Mouse (Mus musculus): Measurements from ENCODE around the gene Fbn1. TPM values are rescaled to one million over a fixed set of nuclear protein-coding genes. Genes with fewer than 3 reads are reported as not detected.

The Fbn1 gene
- total RNA-seq, 2 experiments from 2014 or later, result 5.6 to 7.0 TPM

DNA sequence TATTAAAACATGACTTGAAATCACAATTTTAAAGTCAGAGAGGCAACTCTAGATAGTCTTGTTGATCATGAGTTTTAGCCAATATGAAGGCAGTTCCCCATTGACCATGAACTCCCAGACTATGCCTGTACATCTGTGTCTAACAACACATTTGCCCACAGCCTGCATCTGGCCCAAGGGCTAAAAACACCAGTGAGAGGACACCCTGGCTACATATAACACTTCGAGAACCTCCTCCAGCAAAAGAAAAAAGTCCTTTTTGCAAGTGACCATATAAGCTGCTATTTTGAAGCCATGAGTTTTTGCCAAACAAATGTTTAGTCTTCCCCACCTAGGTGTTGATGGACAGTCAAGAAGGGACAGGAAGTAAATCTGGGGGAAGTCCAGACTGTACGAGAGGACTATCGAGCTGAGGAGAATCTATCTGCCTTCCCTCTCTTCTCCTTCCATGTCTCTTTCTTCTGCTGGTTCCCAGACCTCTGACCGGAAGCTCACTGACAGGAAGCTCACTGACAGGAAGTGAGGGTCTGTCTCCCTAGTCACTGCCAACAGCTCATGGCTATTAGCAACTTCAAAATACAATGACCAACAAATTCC, 103.2 kb downstream of the Fbn1 start:
- no peak for TF ChIP-seq CTCF (IDR thresholded peaks at IDR 0.05)
- Histone ChIP-seq H3K4me3 (no peak overlapping the region), H3K27ac (no peak overlapping the region)
- intact Hi-C loops (cut with DNase I), result no loop called here
- DNase-seq (ENCODE audit: extremely low spot score in 1 of 2, low spot score in 2 of 2), result no peak

DNA sequence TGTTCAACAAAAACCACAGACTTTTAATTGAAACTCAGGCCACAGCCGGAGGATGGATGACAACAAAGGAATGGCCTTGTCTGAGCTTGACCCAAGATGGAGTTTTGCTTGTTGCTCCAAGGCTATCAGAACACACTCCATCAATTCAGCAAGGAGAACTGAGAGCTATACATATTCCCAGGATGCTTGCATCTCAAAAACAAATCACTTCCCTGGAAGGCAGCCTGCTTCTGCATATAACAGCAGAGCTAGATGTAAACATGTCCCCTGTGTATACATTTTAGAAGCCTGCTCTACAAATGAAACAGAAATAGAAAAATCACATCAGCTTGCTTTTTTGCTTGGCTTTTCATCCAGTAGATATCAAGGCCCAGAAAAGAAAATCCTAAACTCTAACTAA, 105.5 kb downstream of the Fbn1 start:
- DNase-seq (ENCODE audit: extremely low spot score in 1 of 2, low spot score in 2 of 2), result no peak
- TF ChIP-seq CTCF (IDR thresholded peaks at IDR 0.05), result no peak
- Histone ChIP-seq H3K4me3 (no peak overlapping the region), H3K27ac (no peak overlapping the region)
- intact Hi-C loops (cut with DNase I), result no loop called here

DNA sequence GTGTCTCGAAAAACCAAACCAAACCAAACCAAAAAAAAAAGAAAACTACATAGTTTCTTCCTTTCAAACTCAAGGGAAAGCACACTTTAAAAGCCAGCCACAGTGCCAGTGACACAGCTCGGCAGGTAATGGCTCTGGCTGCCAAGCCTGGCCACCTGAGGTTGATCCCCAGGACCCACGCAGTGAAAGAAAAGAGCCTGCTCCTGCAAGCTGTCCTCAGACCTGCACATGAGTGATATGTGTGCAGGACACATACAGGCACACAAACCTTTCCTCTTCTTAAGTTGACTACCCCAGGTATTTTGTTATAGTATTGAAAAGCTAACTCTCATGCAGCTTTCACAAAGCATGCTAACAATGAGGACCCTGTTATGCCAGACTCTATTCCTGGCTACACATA, 107.7 kb downstream of the Fbn1 start:
- Histone ChIP-seq H3K4me3 (no peak overlapping the region), H3K27ac (no peak overlapping the region)
- no peak for TF ChIP-seq CTCF (IDR thresholded peaks at IDR 0.05)
- DNase-seq (ENCODE audit: extremely low spot score in 1 of 2, low spot score in 2 of 2), result no peak
- intact Hi-C loops (cut with DNase I), result no loop called here

DNA sequence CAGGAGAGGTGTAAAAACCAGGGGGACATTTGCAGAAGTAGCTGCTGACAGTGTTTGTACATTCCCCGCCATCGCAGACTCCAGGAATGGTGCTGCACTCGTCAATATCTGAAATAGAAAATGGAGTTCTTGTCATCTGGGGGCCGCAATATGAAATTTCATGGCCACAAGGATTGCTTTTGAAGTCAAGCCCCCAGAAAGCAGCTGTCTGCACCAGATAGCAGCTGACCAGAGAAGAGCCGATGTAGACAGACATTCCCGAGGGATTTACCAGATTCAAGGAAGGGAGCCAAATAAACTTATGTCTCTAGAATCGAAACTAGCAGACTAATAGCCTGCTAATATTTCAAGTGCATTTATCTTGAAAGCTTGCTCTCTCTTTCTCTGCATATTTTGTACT, 110.0 kb downstream of the Fbn1 start:
- no peak overlapping the region for H3K27ac ChIP-seq
- DNase-seq (ENCODE audit: extremely low spot score in 1 of 2, low spot score in 2 of 2), result no peak
- no peak overlapping the region for H3K4me3 ChIP-seq
- TF ChIP-seq CTCF (IDR thresholded peaks at IDR 0.05), result no peak
- intact Hi-C loops (cut with DNase I), result no loop called here

DNA sequence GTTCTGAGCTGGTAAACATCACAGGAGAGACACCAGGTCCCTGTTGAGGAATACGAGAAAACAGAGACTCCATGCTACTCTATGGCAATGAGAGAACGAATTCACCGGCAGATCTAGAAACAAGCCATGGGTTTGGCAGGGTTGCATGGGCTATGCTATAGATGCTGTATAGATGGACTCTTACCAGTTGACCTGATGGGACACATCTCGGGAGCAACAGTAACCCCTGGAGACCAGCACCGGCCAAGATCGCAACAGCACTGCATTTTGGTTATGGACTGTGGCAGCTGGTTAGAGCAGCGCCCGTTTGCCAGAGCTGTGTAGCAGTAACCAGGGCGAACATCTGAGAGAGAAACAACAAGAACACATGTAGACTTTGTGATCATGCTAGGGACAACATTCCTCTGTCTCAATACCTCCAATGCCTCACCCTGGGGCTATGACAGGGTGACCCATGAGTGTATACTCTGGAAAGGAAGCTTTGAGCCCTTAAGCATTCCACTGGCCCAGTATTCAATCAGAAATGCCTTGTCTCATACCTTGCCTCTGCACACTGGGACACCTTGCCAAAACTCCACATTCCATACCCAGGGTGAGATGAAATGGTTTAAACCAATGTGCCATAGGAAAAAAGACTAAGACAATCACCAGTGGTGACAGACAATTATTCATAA, 113.2 kb downstream of the Fbn1 start:
- Histone ChIP-seq H3K4me3 (no peak overlapping the region), H3K27ac (no peak overlapping the region)
- no peak for TF ChIP-seq CTCF (IDR thresholded peaks at IDR 0.05)
- DNase-seq (ENCODE audit: extremely low spot score in 1 of 2, low spot score in 2 of 2), result no peak
- intact Hi-C loops (cut with DNase I), result no loop called here

DNA sequence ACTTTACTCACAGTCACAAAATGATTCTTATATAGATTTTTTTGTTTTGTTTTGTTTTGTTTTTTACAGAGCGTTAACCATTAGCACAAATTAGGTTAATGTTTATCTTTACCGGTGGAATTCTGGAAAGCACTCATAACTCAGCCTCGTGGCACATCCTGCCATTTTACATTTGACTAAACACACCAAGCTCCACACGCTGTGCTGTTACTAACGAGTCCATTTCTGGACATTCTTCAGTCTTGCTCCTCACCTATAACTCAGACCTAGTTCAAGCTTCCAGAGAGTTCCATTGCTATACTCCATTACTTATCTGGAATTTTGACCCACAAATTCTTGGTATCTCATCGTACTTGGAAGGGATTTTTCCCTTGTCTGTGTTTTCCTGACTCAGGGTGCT, 116.2 kb downstream of the Fbn1 start:
- intact Hi-C loops (cut with DNase I), result no loop called here
- H3K4me3 ChIP-seq, result no peak overlapping the region
- no peak for DNase-seq (ENCODE audit: extremely low spot score in 1 of 2, low spot score in 2 of 2)
- H3K27ac ChIP-seq, result no peak overlapping the region
- no peak for TF ChIP-seq CTCF (IDR thresholded peaks at IDR 0.05)

DNA sequence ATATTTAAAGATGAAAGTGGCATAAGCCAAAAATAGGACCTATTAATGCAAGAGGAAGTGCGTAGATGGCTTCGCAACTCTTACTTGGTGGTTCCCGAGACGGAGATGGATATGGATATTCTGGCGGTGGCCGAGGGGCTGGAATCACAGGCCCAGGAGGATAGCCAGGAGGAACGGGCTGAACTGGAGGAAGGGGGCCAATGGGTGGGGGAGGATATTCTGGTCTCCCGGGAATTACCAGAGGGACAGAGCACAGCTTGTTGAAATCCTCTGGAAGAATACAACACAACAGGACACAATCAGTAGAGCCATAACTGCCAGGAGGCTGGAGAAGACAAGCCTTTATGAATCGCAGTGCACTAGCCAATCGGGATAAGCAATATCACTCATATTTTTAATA, 118.0 kb downstream of the Fbn1 start:
- Histone ChIP-seq H3K4me3 (no peak overlapping the region), H3K27ac (no peak overlapping the region)
- DNase-seq (ENCODE audit: extremely low spot score in 1 of 2, low spot score in 2 of 2), result no peak
- no peak for TF ChIP-seq CTCF (IDR thresholded peaks at IDR 0.05)
- intact Hi-C loops (cut with DNase I), result no loop called here

DNA sequence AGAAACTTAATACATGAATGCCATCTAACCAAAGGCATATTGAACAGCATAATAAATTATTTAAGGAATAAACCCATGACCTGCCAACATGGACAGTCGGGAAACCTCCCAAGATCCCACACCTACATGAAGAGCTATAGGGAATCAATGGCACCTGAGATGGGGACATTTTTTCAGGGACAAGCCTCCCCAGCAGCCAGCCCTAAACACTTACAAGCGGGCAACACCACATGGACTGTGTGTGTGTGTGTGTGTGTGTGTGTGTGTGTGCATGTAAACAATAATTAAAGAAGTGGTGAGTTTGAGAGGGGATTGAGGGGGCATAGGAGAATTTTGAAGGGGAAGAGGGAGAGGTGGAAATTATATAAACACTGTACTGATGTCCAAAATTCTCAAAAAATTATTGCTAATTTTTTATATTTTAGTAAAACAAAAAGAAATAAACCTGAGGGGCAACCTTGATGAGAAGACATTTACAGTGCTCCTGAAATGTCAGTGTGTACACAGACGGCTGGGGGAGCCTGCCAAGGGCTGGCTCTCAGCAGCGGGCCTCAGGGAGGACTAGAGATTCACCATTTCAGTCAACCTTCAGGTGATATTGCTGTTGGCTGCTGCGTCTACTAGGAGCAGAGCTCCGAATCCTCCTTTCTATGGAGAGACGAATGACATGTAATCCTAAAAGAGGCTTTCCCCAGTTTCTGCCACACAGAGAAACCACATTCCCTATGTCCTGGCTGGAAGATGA, 121.4 kb downstream of the Fbn1 start:
- no peak for TF ChIP-seq CTCF (IDR thresholded peaks at IDR 0.05)
- intact Hi-C loops (cut with DNase I), result no loop called here
- no peak for DNase-seq (ENCODE audit: extremely low spot score in 1 of 2, low spot score in 2 of 2)
- no peak overlapping the region for H3K4me3 ChIP-seq
- no peak overlapping the region for H3K27ac ChIP-seq

DNA sequence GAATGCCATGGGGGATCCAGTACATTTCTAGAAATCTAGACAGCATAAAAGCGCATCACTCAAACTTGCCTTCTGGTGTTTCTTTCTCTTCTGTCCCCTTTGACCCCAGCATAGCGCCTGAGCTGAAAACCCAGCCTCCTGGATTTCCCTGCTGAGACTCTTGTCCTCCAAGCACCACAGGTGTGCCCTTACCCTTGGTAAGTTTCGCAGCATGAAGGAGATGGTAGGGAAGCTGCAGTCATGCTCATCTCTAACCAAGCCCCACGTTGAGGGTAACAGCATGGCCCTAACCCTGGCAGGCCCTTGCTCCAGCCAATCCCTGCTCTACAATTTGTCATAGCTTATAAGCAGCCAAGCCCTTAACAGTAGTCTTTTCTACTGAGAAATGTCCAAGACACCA, 122.9 kb downstream of the Fbn1 start:
- Histone ChIP-seq H3K4me3 (no peak overlapping the region), H3K27ac (no peak overlapping the region)
- TF ChIP-seq CTCF (IDR thresholded peaks at IDR 0.05), result no peak
- DNase-seq (ENCODE audit: extremely low spot score in 1 of 2, low spot score in 2 of 2), result no peak
- intact Hi-C loops (cut with DNase I), result no loop called here

DNA sequence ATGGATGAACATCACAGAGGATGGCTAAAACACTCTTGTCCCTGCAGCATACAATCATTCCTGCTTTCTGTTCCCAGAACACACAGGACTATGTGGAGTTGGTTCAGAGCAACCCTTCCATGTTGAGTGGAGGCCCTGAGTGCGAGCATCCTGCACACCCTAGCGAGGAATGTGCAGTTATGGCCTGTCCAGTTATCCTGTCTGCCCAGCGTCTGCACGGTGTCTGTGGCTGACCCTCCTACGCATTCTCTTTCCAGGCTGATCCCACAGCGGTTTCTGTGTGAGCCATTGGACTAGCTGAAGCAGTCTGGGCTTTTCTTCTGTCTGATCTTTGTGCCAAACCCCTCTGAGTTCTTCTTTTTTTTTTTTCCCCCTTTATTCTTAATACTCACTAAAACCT, 123.4 kb downstream of the Fbn1 start:
- no peak for DNase-seq (ENCODE audit: extremely low spot score in 1 of 2, low spot score in 2 of 2)
- intact Hi-C loops (cut with DNase I), result no loop called here
- no peak overlapping the region for H3K4me3 ChIP-seq
- no peak for TF ChIP-seq CTCF (IDR thresholded peaks at IDR 0.05)
- no peak overlapping the region for H3K27ac ChIP-seq

DNA sequence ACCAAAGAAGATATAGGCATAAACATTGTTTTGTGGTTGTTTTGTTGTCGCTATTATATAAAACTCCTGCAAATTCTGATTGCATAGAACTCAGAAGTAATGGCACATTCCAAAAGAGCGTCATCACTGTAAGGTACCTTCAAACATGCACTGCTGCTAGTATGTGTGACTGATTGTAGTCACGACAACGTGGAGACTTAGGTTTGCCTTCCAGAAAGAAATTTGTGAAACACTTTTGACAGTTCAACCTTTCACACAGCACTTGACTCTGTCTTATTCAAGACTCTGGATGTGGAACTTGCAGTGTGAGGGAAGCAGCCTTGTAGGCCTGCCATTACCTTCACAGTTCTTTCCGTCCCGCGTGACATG, 124.5 kb downstream of the Fbn1 start:
- no peak for DNase-seq (ENCODE audit: extremely low spot score in 1 of 2, low spot score in 2 of 2)
- intact Hi-C loops (cut with DNase I), result loop anchor here (2.0 kb wide), 1 partner anchor 16 kb away; no protein-coding TSS in a partner anchor
- Histone ChIP-seq H3K4me3 (no peak overlapping the region), H3K27ac (no peak overlapping the region)
- TF ChIP-seq CTCF (IDR thresholded peaks at IDR 0.05), result no peak

DNA sequence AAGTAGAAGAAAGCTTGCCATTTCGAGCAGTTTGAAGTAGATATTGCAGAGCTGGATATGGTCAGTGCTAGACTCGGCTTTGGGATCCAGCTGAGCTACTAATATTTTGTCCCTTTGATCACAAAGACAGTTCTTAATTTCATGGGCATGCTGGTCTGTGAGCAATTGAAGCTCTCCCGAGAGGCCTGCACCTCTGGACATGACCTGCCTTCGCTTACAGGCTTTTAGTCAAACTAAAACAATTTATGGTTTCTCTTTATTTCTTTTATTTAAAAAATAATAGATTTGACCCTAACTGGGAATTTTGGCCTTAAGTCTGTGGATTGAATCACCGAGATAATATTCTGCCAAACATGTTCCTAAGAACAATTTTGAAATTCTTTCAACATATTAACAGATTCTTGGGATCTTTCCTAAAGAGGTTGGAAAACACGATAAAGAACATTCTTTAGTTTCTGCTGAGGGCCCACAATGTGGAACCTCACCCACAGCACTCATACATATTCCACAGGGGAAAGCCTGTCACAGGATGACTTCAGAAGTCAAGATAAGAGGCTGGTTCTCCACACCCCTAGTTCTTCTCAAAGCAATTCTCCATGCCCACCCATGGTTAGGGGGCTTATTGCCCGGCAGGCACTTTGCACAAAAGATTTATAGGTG, 125.0 kb downstream of the Fbn1 start:
- Histone ChIP-seq H3K4me3 (no peak overlapping the region), H3K27ac (no peak overlapping the region)
- intact Hi-C loops (cut with DNase I), result loop anchor here (2.0 kb wide), 1 partner anchor 16 kb away; no protein-coding TSS in a partner anchor
- no peak for DNase-seq (ENCODE audit: extremely low spot score in 1 of 2, low spot score in 2 of 2)
- TF ChIP-seq CTCF (IDR thresholded peaks at IDR 0.05), result no peak
